Mouse (Mus musculus) embryonic facial prominence, embryonic 14.5 days (tissue): ENCODE measurements around the gene Atp4a. TPM values are rescaled to one million over a fixed set of nuclear protein-coding genes. Genes with fewer than 3 reads are reported as not detected.
"Not testable (repeated sequence)": the region's sequence is repeated elsewhere in the genome, so short reads cannot be mapped to it uniquely, and the experiment has no call there.

Source experiments
- ATAC-seq: fragments of 200-750 bp; cut with Nextera tagmentation; 2 replicates; pipeline ENCODE4 v1.8.0; 2017; ENCODE audit warnings: low read depth, moderate number of reproducible peaks, moderate TSS enrichment
- DNase-seq: peaks from one replicate; pipeline ENCODE4 v3.0.0-alpha.2; 2015; ENCODE audit warnings: low spot score
- H3K27ac ChIP-seq: fragments of 300-500 bp; sonication (generic); replicated peaks from 2 replicates; pipeline ENCODE4 v1.5.1; 2014; ENCODE audit warnings: low read depth, mild to moderate bottlenecking, low read length, moderate library complexity
- H3K27me3 ChIP-seq: fragments of 300-500 bp; sonication (generic); replicated peaks from 2 replicates; pipeline ENCODE4 v1.6.1; 2014; ENCODE audit warnings: low read length; ENCODE audit not compliant: control insufficient read depth, insufficient read depth
- H3K36me3 ChIP-seq: fragments of 300-500 bp; sonication (generic); 2 replicates; pipeline ENCODE4 v1.6.1; 2014; ENCODE audit warnings: low read length, mixed read lengths; ENCODE audit not compliant: control insufficient read depth, insufficient read depth
- H3K4me1 ChIP-seq: fragments of 300-500 bp; sonication (generic); 2 replicates; pipeline ENCODE4 v1.6.1; 2014; ENCODE audit warnings: antibody characterized with exemption, low read length; ENCODE audit not compliant: control insufficient read depth, insufficient read depth
- H3K4me2 ChIP-seq: fragments of 300-500 bp; sonication (generic); 2 replicates; pipeline ENCODE4 v1.6.1; 2014; ENCODE audit warnings: low read depth, mild to moderate bottlenecking, low read length, moderate library complexity, mixed read lengths
- H3K4me3 ChIP-seq: fragments of 300-500 bp; sonication (generic); 2 replicates; pipeline ENCODE4 v1.5.1; 2014; ENCODE audit warnings: low read depth, mild to moderate bottlenecking, low read length
- H3K9ac ChIP-seq: fragments of 300-500 bp; sonication (generic); 2 replicates; pipeline ENCODE4 v1.6.1; 2014; ENCODE audit warnings: low read depth, mild to moderate bottlenecking, low read length, moderate library complexity, mixed read lengths
- H3K9me3 ChIP-seq: fragments of 300-500 bp; sonication (generic); 2 replicates; pipeline ENCODE4 v1.6.1; 2016; ENCODE audit warnings: low read length; ENCODE audit not compliant: control insufficient read depth
- WGBS: fragments of 180-500 bp; shearing (Covaris S2); extraction: QIAGEN DNeasy Blood & Tissue Kit; methylation state at CpG from one replicate; pipeline ENCODE4 v1.1.7; 2014; 5-methylcytosine and 5-hydroxymethylcytosine counted together
- polyA plus RNA-seq: library from polyadenylated mRNA; unstranded; fragments of >200 nt; fragmentation: Nextera tagmentation; extraction: Ambion mirVana; gene quantifications from 2 replicates; pipeline ENCODE4 v1.2.1, GENCODE M21; 2014

Atp4a gene
- polyA plus RNA-seq, 1 experiment from 2014 or later, result 0.32 TPM

DNA sequence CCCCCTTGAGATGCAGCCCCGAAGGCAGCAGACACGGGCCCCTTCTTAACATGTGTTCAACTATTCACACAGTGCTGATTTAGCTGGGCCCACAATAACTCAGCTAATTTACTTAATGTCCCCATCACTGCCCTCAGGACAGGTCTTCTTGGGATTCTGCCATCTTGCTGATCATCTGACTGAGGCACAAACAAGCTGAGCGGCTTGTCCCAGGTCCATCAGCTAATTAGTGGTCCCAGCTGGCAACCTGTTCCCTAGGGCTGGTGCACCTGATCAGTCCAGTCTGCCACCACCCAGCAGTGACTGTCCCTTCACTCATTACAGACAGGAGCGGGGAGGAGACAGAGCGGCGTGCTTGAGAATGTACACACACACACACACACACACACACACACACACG lies 9.3 kb downstream of the Atp4a start:
- Histone ChIP-seq H3K36me3 (0 out of 2 replicates have a peak, but pooled peaks cover under 1% of the 10 kb centered on the region), H3K9ac (no peak overlapping the region), H3K4me1 (peaks cover 5% of the 10 kb centered on the region; the same call in 1 of the 2 replicates), H3K4me2 (no peak overlapping the region), H3K27me3 (peaks cover 16% of the 10 kb centered on the region), H3K27ac (no peak overlapping the region), H3K9me3 (no peaks in the 10 kb centered on the region), H3K4me3 (no peak overlapping the region)
- WGBS, result 75% methylated on average over 7 of the region's 7 CpGs
- ATAC-seq (no peak), DNase-seq (no peak)

DNA sequence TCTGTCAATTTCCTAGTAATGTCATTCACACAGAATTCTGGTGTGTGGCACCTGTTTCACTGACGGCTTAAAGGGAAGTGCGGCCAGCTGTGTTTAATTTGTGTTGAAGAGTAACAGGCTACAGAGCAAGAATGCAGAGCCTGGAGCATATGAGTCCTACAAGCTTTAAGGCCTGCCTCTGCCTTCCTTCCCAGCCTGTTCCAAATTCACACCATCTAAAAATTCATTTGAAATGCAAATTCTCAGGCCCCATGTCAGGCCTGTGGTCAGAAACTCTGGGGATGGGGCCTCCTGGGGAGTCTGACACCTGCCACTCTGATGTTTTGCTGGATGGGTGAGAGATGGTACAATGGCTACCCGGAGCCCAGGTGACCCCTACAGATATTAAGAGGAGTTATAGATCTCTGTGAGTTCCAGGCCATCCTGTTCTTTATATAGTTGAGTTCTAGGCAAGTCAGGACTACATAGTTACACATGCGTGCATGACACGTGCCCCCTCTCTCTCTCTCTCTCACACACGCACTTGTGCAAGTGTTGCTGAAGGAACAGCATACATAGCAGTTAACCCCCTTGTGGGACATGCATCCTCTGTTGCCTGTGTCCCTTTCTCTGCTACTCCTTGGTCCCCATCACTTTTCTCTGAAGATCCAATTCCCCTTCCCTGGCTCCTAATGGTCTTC lies 11.4 kb downstream of the Atp4a start:
- H3K9ac ChIP-seq, result no peak overlapping the region
- DNase-seq, result peak; percentile 20
- ATAC-seq, result no peak
- peaks cover 7% of the 10 kb centered on the region; the same call in 1 of the 2 replicates for H3K4me1 ChIP-seq
- no peaks in the 10 kb centered on the region for H3K9me3 ChIP-seq
- 62% methylated on average over 6 of the region's 6 CpGs for WGBS
- no peak overlapping the region for H3K4me3 ChIP-seq
- H3K27ac ChIP-seq, result no peak overlapping the region
- no peaks in the 10 kb centered on the region; the same call in 1 of the 2 replicates for H3K27me3 ChIP-seq
- H3K36me3 ChIP-seq, result peaks cover 18% of the 10 kb centered on the region
- no peak overlapping the region for H3K4me2 ChIP-seq

DNA sequence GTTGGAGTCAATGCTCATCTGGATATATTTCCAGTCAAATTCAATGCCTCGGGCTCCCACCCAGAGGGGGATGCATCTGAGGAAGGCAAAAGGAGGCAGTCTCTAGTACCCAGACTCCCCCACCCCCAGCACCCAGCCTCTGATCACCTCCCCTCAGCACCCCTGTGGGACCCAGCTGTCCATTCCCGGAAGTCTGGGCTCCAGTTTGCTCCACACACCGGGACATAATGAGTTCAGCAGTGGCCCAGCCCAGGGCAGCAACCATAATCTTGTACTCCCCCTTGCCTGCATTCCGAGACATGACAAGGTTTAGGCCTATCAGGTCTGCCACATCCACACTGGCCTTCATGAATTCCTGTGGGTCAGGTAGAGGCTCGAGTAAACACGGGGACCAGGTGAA lies 16.2 kb downstream of the Atp4a start:
- WGBS, result 82% methylated on average over 6 of the region's 6 CpGs
- Histone ChIP-seq H3K27ac (no peak overlapping the region), H3K4me2 (peak overlapping the region; percentile 70), H3K36me3 (peaks cover 18% of the 10 kb centered on the region), H3K4me1 (peaks cover 18% of the 10 kb centered on the region), H3K27me3 (no peaks in the 10 kb centered on the region), H3K9me3 (no peaks in the 10 kb centered on the region), H3K4me3 (peak overlapping the region; percentile 81), H3K9ac (peak overlapping the region; percentile 84)
- DNase-seq (no peak), ATAC-seq (no peak)

DNA sequence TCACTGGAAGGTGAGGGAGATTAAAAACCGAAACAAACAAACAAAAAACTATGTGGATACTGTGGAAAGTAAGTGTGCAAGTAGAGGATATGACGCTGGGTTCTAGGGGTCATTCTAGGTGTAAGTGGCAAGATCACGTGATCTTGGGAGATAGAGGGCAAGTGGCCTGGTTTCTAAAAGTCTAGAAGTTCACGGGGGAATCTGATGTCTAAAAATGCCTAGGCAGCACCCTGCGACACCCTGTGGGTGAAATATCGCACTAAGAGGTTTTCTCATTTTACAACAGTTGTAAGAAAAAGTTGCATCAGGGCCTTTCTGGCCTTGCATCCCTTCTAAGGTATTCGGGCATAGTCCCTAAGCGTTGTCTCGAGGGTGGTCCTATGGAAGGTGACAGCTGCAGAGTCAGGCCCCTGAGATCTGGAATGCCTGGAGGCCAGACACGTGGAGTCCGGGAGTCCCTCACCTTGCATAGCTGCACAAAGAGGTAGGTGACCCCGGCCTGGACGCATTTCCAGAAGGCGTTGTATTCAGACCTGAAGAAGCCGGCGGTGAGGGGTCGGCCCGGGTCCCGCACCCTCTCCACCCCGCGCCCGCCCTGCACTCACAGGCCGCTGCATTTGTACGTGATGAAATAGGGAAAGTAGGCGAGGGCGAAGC lies 16.9 kb downstream of the Atp4a start:
- Histone ChIP-seq H3K9ac (peak overlapping the region; percentile 84), H3K4me1 (peaks cover 18% of the 10 kb centered on the region), H3K27me3 (no peaks in the 10 kb centered on the region), H3K9me3 (no peaks in the 10 kb centered on the region), H3K4me3 (peak overlapping the region; percentile 81), H3K36me3 (peaks cover 18% of the 10 kb centered on the region), H3K27ac (0 out of 2 replicates have a peak overlapping the region, but pooled peaks have one; percentile 19), H3K4me2 (peak overlapping the region; percentile 70)
- DNase-seq (peak; percentile 12), ATAC-seq (peak; percentile 20)
- 8% methylated on average over 23 of the region's 26 CpGs for WGBS

DNA sequence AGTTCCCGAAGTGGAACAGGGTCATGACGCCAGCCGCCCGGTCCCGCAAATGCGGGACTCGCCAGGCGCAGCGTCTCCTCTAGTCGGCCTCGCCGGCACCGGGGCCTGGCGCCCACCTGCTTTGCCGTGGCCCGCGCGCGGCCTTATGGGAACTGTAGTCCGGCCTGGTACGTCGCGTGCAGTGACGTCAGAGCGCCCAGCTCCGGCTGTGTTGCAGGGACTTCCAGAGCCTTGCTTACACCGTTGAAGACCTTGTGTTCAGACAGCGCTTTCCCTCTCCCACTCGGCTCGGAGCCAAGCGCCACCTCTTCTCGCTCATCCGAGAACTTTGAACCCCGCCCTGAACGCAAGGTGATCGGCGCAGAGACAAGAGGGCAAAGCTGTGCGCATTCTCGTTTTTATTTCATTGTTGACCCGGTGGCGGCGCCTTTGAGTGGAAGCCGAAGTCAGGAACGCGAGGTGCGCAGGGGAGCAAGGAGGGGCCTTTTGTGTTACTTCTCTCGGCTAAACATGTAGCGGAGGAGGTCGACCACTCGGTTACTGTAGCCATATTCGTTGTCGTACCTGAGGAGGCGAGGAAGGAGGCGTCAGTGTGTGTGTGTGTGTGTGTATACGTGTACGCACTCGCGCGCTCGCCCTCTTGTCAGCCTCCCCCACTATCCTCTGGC lies 17.5 kb downstream of the Atp4a start, which contains the start of gene Tmem147:
Gene Tmem147 (minus strand): TSS at position 145 of the 668 bp plus-strand sequence.
- WGBS, result under 1% methylated on average over 33 of the region's 60 CpGs
- H3K27me3 ChIP-seq, result no peaks in the 10 kb centered on the region
- peak within 1 kb of the TSS; percentile 81 for H3K4me3 ChIP-seq
- H3K9me3 ChIP-seq, result no peaks in the 10 kb centered on the region
- peaks cover 18% of the 10 kb centered on the region for H3K36me3 ChIP-seq
- DNase-seq (peak; percentile 98), ATAC-seq (peak; percentile 99)
- peak within 1 kb of the TSS; percentile 85 for H3K27ac ChIP-seq
- peaks cover 18% of the 10 kb centered on the region for H3K4me1 ChIP-seq
- H3K9ac ChIP-seq, result peak within 1 kb of the TSS; percentile 84
- peak within 1 kb of the TSS; percentile 70 for H3K4me2 ChIP-seq

DNA sequence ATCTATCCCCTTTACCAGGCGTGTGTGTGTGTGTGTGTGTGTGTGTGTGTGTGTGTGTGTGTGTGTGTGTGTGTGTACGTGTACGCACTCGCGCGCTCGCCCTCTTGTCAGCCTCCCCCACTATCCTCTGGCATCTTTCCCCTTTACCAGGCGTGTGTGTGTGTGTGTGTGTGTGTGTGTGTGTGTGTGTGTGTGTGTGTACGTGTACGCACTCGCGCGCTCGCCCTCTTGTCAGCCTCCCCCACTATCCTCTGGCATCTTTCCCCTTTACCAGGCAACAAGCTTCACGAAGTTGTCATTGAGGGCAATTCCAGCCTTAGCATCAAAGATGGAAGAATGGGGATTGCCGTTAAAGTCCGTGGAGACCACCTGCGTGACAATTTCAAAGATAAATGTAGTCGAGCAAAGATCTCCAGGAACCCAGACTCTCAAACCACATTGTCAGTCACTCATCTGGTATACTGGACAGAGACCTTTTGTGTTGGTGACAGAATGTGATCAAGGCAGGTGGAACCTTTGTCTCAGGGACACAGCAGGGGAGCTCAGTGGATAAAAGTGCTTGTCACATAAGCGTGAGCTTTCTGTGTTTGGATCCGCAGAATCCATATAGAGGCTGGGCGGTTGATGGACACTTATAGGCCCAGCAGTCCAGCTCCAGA lies 18.2 kb downstream of the Atp4a start:
- not testable (repeated sequence) for ATAC-seq

DNA sequence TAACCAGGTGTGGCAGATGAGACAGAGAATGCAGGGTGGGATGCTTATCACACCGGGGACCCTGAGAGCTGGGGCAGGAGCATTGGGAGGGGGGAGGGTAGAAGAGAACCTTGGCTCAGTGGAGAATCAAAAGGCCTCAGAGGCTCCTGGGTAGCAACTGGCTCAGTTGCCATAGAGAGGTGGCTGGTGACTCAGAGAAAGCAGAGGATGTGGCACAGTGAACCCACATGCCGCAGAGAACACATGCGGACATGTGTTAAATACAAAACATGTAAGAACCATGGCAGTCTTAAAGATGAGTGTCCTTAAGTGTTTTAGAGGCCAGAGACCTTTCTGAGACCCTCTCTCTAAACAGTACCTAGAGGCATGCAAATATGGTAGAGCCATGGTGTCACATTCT lies 24.2 kb downstream of the Atp4a start:
- no peak for DNase-seq
- Histone ChIP-seq H3K36me3 (peaks cover 22% of the 10 kb centered on the region), H3K27me3 (no peaks in the 10 kb centered on the region), H3K4me1 (no peaks in the 10 kb centered on the region), H3K4me3 (no peak overlapping the region), H3K9ac (no peak overlapping the region), H3K4me2 (no peak overlapping the region), H3K27ac (no peak overlapping the region), H3K9me3 (no peaks in the 10 kb centered on the region)
- no peak for ATAC-seq
- 86% methylated on average over 3 of the region's 3 CpGs for WGBS

More for the DNA sequence above, 18.2 kb downstream of the Atp4a start:
- peaks cover 18% of the 10 kb centered on the region for H3K4me1 ChIP-seq
- not testable (repeated sequence) for H3K27me3 ChIP-seq, DNase-seq, H3K9me3 ChIP-seq
- peak overlapping the region; percentile 70 for H3K4me2 ChIP-seq
- peak overlapping the region; percentile 81 for H3K4me3 ChIP-seq
- H3K36me3 ChIP-seq, result peaks cover 18% of the 10 kb centered on the region
- peak overlapping the region; percentile 84 for H3K9ac ChIP-seq
- H3K27ac ChIP-seq, result peak overlapping the region; percentile 85
- WGBS, result 21% methylated on average over 15 of the region's 22 CpGs

DNA sequence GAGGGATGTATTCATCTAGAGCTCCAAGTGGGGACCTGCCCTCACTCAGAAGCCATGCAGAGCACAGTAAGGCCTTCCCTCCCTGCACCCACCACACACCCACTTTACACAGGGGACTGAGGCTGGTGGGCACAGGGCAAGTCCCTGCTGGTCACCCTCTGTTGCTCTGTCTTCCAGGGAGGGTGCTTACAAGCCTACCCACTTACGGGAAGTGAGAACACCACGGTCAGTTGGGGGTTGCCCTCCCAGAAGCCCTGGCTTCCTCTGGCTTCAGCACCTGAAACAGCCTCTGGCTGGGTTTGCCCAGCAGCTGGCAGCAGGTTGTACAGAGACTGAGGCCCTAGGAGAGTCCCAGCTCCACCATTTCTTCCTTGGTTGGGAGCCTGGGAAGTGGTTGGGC lies 30.6 kb downstream of the Atp4a start:
- not testable (repeated sequence) for H3K9me3 ChIP-seq, H3K27ac ChIP-seq, H3K9ac ChIP-seq, H3K36me3 ChIP-seq, H3K4me1 ChIP-seq, H3K4me2 ChIP-seq, H3K27me3 ChIP-seq, DNase-seq, ATAC-seq, H3K4me3 ChIP-seq
- 85% methylated on average over 2 of the region's 2 CpGs for WGBS
